In the genomic region with DNA sequence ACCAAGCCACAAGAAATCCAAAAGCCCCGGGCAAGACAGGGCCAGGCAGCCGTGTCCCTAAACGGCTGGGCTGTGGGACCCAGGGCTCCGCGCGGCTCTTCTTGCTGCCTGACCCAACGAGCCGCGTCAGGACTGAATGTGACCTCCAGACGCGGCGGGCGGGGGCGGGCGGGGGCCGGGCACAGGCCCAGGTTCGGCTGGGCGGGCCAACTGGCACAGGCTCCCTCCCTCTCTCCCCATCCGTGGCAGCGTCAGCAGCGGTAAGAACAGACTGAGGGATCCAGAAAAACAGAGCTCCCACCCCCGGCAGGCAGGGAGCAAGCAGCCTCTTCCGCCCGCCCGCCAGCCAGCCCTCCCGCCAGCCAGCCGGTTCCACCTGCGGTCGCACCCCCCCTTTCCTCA, we compare ENCODE assay signal across 8 mouse cellular contexts. TPM values are rescaled to one million over a fixed set of nuclear protein-coding genes. Genes with fewer than 3 reads are reported as not detected.
A peak's percentile ranks its signal among the peaks of the same experiment; 100 is the strongest.
DNase-seq lines count a peak whose midpoint lies in the region; ATAC-seq lines count a peak whose summit lies in the region.

No protein-coding gene starts in this region.

- H3K27ac ChIP-seq in intestine, embryonic 16.5 days (ENCODE audit: low read length): peak overlapping the region; percentile 76
- H3K27ac ChIP-seq in macrophage: peak overlapping the region; percentile 19; the same call in 1 of the 2 replicates

- peak overlapping the region; percentile 32 for H3K4me3 ChIP-seq in intestine, embryonic 16.5 days (ENCODE audit: low read length)
- 0 out of 2 replicates have a peak overlapping the region, but pooled peaks have one; percentile 8 for H3K4me3 ChIP-seq in macrophage (ENCODE audit: inconsistent target)

- H3K9me3 ChIP-seq in intestine, embryonic 16.5 days (ENCODE audit: control insufficient read depth, low read length): no peaks in the 10 kb centered on the region

- H3K9ac ChIP-seq in intestine, embryonic 16.5 days (ENCODE audit: low read depth, low read length): peak overlapping the region; percentile 48

- peak overlapping the region; percentile 49 for H3K4me2 ChIP-seq in intestine, embryonic 16.5 days (ENCODE audit: low read depth, low read length)

- WGBS in intestine, embryonic 16.5 days: 12% methylated on average over 29 of the region's 29 CpGs
- 5% methylated on average over 29 of the region's 29 CpGs for WGBS in macrophage (ENCODE audit: missing documents)

- intact Hi-C loops in left cerebral cortex, postnatal 14 days (cut with DNase I): loop anchor here (5.0 kb wide), 1 partner anchor 209 kb away; no protein-coding TSS in a partner anchor

- no peaks in the 10 kb centered on the region for H3K27me3 ChIP-seq in intestine, embryonic 16.5 days (replicated peaks; ENCODE audit: control insufficient read depth, insufficient read depth, low read length)

- H3K4me1 ChIP-seq in intestine, embryonic 16.5 days (ENCODE audit: control insufficient read depth, insufficient read depth, low read length): peaks cover 46% of the 10 kb centered on the region

- H3K36me3 ChIP-seq in intestine, embryonic 16.5 days (ENCODE audit: control insufficient read depth, insufficient read depth, low read length): no peaks in the 10 kb centered on the region
- no peaks in the 10 kb centered on the region; the same call in 1 of the 2 replicates for H3K36me3 ChIP-seq in macrophage (ENCODE audit: inconsistent target)

- peaks cover 39% of the 10 kb centered on the region for H3K79me2 ChIP-seq in macrophage (ENCODE audit: inconsistent target)

- ATAC-seq in granulocyte monocyte progenitor cell, adult 5-6 weeks (replicated peaks; ENCODE audit: poor library complexity, severe bottlenecking): peak; percentile 33
- peak; percentile 62 for ATAC-seq in intestine, embryonic 16.5 days
- no peak for ATAC-seq in monocyte, adult 5-6 weeks (replicated peaks; ENCODE audit: insufficient number of reproducible peaks, low FRiP score, low TSS enrichment, poor library complexity, severe bottlenecking)

- DNase-seq in adrenal gland, postnatal 25 days: peak; percentile 86
- DNase-seq in embryo, embryonic 10.5 days (ENCODE audit: low spot score): peak; percentile 45
- DNase-seq in left cerebral cortex, postnatal 14 days (ENCODE audit: low spot score in 2 of 2): peak; percentile 72 to 78
- DNase-seq in right cerebral cortex, postnatal 25 days: peak; percentile 81

RNA-seq across cellular contexts. Expression of a gene that starts 55.2 kb away (rescaled TPM):
- total RNA-seq in adrenal gland, postnatal 25 days (2021): 3.9 and 4.3 TPM in 2 replicates
- not detected in 2 replicates for total RNA-seq in granulocyte monocyte progenitor cell, adult 5-6 weeks (2014; fragmentation: Nextera tagmentation)
- total RNA-seq in granulocyte monocyte progenitor cell, adult 5-6 weeks (2017): not detected in 2 replicates
- polyA plus RNA-seq in intestine, embryonic 16.5 days (2015; fragmentation: Nextera tagmentation; extraction: Ambion mirVana): 1.5 and 1.7 TPM in 2 replicates
- total RNA-seq in left cerebral cortex, postnatal 14 days (2021): 1 to 10 TPM; 1.7 to 2.2 TPM
- under 1 TPM in 1 of 26 experiments, not detected in 25; 0.95 TPM for total RNA-seq in macrophage (2018; cell fraction: chromatin; rRNA removed)
- total RNA-seq in macrophage (2018; cell fraction: cytosol; rRNA removed): not detected
- total RNA-seq in macrophage (2018; cell fraction: nucleus; rRNA removed): not detected
- not detected in 3 replicates for polyA plus RNA-seq in macrophage (2018)
- total RNA-seq in monocyte, adult 5-6 weeks (2017): not detected in 3 replicates
